Mouse (Mus musculus): Measurements from ENCODE around the gene Mrps2. TPM values are rescaled to one million over a fixed set of nuclear protein-coding genes. Genes with fewer than 3 reads are reported as not detected.
A peak's percentile ranks its signal among the peaks of the same experiment; 100 is the strongest.
"Not testable (repeated sequence)": the region's sequence is repeated elsewhere in the genome, so short reads cannot be mapped to it uniquely, and the experiment has no call there.

Gene Mrps2
- polyA plus RNA-seq, 1 experiment from 2014 or later, result 49.6 TPM

DNA sequence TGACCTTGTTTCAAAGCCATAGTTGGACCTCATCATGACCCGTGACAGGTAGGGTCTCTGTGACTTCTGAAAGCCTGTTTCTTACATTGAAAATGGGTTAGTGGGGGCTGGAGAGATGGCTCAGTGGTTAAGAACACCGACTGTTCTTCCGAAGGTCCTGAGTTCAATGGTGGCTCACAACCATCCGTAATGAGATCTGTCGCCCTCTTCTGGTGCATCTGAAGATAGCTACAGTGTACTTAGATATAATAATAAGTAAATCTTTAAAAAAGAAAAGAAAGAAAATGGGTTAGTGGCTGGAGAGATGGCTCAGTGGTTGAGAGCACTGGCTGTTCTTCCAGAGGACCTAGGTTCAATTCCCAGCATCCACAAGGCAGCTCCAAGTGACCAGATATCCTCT, 43.7 kb downstream of the Mrps2 start:
- not testable (repeated sequence) for H3K4me2 ChIP-seq (replicated peaks); H3K27me3 ChIP-seq; H3K9ac ChIP-seq (replicated peaks); ATAC-seq (replicated peaks); H3K9me3 ChIP-seq; H3K36me3 ChIP-seq; H3K4me3 ChIP-seq; H3K27ac ChIP-seq (replicated peaks)
- WGBS, result 51% methylated on average over 5 of the region's 5 CpGs
- H3K4me1 ChIP-seq, result peaks cover 35% of the 10 kb centered on the region

DNA sequence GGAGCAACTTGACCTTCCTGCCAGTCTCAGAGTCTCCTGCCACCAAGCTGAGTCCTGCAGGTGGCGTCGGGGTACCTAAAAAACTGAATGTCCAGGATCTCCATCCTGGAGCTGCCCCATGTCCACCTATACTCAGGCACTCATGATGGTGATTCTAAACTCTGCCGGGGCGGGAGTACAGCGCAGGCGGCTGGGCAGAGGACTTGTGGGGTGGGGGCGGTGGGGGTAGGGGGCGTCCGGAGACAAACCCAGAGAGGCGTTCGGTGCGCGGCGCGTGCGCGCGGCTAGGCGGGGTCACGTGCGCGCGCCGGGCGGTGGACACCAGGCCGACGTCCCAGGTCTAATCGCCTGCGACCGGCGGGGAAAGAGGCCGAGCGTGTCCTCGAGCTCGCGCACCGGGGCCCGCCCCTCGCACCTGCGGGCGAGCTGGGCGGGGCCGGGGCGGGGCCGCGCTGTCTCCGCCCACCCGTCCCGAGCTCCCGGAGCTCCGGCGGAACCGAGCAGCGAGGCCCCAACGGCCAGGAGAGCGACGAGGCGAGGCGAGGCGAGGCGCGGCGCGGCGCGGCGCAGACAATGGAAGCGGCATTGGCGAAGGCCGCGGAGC, 45.0 kb downstream of the Mrps2 start, which contains the start of gene Ralgds:
TSS of gene Ralgds (plus strand) at position 328 of the 604 bp plus-strand sequence.
- H3K36me3 ChIP-seq, result no peaks in the 10 kb centered on the region
- peak within 1 kb of the TSS; percentile 90 for H3K27ac ChIP-seq (replicated peaks)
- no peaks in the 10 kb centered on the region for H3K27me3 ChIP-seq
- no peaks in the 10 kb centered on the region for H3K9me3 ChIP-seq
- peak within 1 kb of the TSS; percentile 62 for H3K4me2 ChIP-seq (replicated peaks)
- peak; percentile 66 for ATAC-seq (replicated peaks)
- H3K9ac ChIP-seq (replicated peaks), result peak within 1 kb of the TSS; percentile 97
- H3K4me1 ChIP-seq, result peaks cover 46% of the 10 kb centered on the region
- peak within 1 kb of the TSS; percentile 95 for H3K4me3 ChIP-seq
- WGBS, result 0% methylated on average over 71 of the region's 71 CpGs

DNA sequence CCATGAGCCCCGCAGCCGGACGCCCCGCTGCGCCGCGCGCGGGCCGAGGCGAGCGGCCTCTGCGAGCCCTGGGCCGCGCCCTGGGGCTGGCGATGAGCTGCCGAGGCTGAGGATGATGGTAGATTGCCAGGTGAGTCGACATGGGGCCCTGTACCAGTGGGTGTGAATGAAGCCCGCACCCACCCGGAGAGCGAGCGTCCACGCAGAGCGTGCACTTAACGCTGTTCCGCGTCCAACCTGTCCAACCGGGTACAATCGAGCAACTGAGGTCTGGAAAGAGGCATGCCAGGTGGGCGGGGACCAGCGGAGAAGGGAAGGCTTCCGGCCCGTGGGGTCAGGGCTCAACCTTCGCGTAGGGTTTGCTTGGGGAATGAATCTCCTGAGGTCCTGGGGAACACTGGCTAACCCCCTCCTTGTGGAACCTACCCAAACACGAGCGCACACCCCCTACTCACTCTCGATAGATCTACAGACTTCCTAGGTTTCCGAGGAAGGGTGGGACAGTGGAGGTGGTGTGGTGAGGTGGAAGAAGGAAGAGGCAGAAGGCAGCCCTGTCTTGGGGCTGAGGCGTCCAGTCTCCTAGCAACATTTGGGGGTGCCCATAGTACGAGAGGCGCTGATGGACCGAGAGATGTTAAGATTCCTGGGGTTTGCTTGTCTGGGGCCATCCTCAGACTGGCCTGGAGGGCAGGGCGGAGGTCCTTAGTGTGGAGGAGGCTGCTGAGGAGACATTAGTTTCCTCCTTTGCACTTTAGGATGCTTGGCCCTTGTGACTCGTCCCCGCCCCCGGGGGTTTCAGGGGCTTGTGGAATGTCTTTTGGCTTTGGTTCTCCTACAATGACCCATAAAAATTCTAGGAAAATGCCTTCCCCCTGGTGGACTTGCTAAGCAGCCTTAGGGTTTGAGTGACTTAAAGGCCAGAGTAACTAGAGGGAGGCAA, 45.8 kb downstream of the Mrps2 start:
- Histone ChIP-seq H3K27me3 (no peaks in the 10 kb centered on the region), H3K9me3 (no peaks in the 10 kb centered on the region), H3K27ac (replicated peaks) (peak overlapping the region; percentile 90), H3K4me3 (peak overlapping the region; percentile 95), H3K4me2 (replicated peaks) (peak overlapping the region; percentile 62), H3K9ac (replicated peaks) (peak overlapping the region; percentile 97), H3K36me3 (no peaks in the 10 kb centered on the region), H3K4me1 (peaks cover 54% of the 10 kb centered on the region)
- 6% methylated on average over 47 of the region's 47 CpGs for WGBS
- peak; percentile 49 for ATAC-seq (replicated peaks)

DNA sequence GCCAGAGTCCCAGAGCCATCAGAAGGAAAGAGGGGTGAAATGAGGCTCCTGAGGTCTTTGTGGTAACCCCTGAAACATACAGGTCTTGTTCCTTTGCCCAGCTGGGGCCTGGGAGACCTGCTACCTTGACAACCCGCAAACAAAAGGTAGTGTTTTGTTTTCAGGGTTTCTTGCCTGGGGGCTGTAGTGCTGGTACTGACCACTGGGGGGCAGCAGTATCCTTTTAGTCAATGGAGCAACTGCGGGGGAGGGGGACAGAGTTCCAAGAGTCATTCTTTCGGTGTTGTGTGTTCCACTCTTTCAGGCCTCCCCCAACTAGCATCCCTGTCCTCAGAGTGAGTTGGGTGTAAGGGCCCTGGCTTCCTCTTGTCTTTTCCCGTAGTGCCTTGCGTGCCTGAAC, 46.6 kb downstream of the Mrps2 start:
- H3K36me3 ChIP-seq, result no peaks in the 10 kb centered on the region
- H3K9me3 ChIP-seq, result no peaks in the 10 kb centered on the region
- H3K4me1 ChIP-seq, result peaks cover 55% of the 10 kb centered on the region
- no peak for ATAC-seq (replicated peaks)
- H3K27ac ChIP-seq (replicated peaks), result peak overlapping the region; percentile 90
- H3K4me2 ChIP-seq (replicated peaks), result peak overlapping the region; percentile 62
- peak overlapping the region; percentile 95 for H3K4me3 ChIP-seq
- H3K9ac ChIP-seq (replicated peaks), result peak overlapping the region; percentile 97
- no peaks in the 10 kb centered on the region for H3K27me3 ChIP-seq
- 25% methylated on average over 5 of the region's 5 CpGs for WGBS

DNA sequence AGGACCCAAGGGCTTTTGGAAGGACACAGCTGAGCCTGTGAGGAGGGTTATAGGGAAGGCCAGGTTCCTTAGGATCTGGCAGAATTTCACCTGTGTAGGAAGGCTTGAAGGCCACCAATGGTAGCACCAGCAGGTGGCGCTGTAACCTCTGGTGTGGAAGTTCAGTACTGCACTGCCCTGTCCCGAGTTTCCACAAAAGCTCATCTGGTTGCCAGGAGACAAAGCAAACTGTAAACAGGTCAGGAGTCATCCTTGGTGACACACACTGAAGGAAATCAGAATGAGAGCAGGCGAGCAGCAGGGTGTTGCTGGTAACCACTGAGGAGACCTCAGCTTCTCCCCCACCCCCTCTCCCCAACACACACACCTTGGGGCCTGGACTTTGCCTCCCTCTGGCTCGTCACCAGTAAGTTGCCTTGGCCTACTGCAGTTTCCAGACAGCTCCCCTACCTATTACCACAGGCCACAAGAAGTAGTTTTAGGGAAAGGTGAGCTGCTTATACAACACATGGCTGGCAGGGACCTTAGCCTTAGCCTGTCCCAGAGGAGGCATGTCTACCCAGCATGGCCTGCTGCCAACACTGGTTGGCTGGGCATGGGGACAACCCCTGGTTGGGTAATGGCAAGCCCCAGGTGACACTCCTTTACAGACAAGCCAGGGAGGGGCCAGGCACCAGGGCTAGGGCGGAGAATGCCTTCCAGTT, 49.5 kb downstream of the Mrps2 start:
- peaks cover 78% of the 10 kb centered on the region for H3K4me1 ChIP-seq
- H3K27ac ChIP-seq (replicated peaks), result peak overlapping the region; percentile 62
- ATAC-seq (replicated peaks), result no peak
- H3K9ac ChIP-seq (replicated peaks), result no peak overlapping the region
- peaks cover 4% of the 10 kb centered on the region; the same call in 1 of the 2 replicates for H3K36me3 ChIP-seq
- 45% methylated on average over 5 of the region's 5 CpGs for WGBS
- H3K4me3 ChIP-seq, result no peak overlapping the region
- no peaks in the 10 kb centered on the region for H3K27me3 ChIP-seq
- no peak overlapping the region for H3K4me2 ChIP-seq (replicated peaks)
- H3K9me3 ChIP-seq, result no peaks in the 10 kb centered on the region

DNA sequence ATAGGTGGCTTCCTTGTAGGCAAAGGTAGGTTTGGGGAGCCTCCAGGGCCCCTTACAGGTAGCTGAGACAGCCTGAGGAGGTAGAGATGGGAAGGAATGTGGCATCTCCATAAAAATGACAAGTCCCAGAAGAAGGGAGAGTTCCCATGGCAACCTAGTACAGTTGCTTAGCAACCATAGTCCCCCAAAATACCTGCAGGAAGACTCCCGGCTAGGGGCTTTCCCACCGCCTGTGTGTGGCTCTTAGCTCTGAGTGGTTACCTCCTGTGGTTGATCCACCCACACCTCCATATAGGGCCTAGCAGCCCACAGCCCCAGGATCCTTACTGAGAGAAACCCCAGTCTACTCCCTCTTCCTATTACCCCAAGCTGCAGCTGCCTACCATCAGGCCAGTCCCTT, 50.4 kb downstream of the Mrps2 start:
- H3K36me3 ChIP-seq, result peaks cover 5% of the 10 kb centered on the region; the same call in 1 of the 2 replicates
- H3K9ac ChIP-seq (replicated peaks), result no peak overlapping the region
- H3K27ac ChIP-seq (replicated peaks), result peak overlapping the region; percentile 62
- WGBS, result 23% methylated on average over 2 of the region's 2 CpGs
- H3K9me3 ChIP-seq, result no peaks in the 10 kb centered on the region
- peak; percentile 24; the same call in 1 of the 2 replicates for ATAC-seq (replicated peaks)
- 0 out of 2 replicates have a peak overlapping the region, but pooled peaks have one; percentile 13 for H3K4me2 ChIP-seq (replicated peaks)
- H3K4me1 ChIP-seq, result peaks cover 76% of the 10 kb centered on the region
- no peak overlapping the region for H3K4me3 ChIP-seq
- no peaks in the 10 kb centered on the region for H3K27me3 ChIP-seq

DNA sequence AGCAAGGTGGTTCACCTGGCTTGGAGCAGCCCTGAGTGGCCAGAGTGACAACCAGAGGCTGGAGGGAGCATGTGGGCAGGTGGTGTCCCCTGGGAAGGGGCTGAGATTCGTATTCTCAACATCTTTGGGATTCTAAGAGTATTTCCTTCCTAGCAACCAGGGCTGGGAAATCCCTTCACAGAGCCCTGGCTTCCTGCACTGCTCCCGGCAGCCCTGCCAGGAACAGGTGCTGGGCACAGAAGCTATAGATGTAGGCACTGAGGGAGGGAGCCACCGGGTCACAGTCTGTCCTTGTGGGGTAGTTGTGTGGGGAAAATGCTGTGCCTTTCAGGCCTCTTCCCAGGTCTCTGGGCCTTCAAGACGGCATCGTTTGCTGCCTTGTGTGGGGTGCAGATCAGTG, 52.7 kb downstream of the Mrps2 start:
- no peak overlapping the region for H3K4me2 ChIP-seq (replicated peaks)
- no peaks in the 10 kb centered on the region for H3K27me3 ChIP-seq
- H3K4me1 ChIP-seq, result peaks cover 80% of the 10 kb centered on the region
- ATAC-seq (replicated peaks), result no peak
- H3K36me3 ChIP-seq, result peaks cover 5% of the 10 kb centered on the region; the same call in 1 of the 2 replicates
- no peak overlapping the region for H3K27ac ChIP-seq (replicated peaks)
- 67% methylated on average over 5 of the region's 5 CpGs for WGBS
- H3K9ac ChIP-seq (replicated peaks), result no peak overlapping the region
- H3K9me3 ChIP-seq, result no peaks in the 10 kb centered on the region
- no peak overlapping the region for H3K4me3 ChIP-seq

Other genes with a start within 250 kb of the Mrps2 start
- gene Ppp1r26, start 21.3 kb upstream of the Mrps2 start, polyA plus RNA-seq (2015; fragmentation: Nextera tagmentation; extraction: Ambion mirVana), result 8.6 and 9.3 TPM in 2 replicates
- 1.1 and 3.2 TPM in 2 replicates for gene 1700007K13Rik, start 1.7 kb upstream of the Mrps2 start, polyA plus RNA-seq (2015; fragmentation: Nextera tagmentation; extraction: Ambion mirVana)
- 0.50 and 0.68 TPM in 2 replicates for gene Gbgt1, start 28.8 kb downstream of the Mrps2 start, polyA plus RNA-seq (2015; fragmentation: Nextera tagmentation; extraction: Ambion mirVana)
- gene Gm10134, start 38.0 kb downstream of the Mrps2 start, polyA plus RNA-seq (2015; fragmentation: Nextera tagmentation; extraction: Ambion mirVana), result 0.60 and 0.92 TPM in 2 replicates
- gene Ralgds, start 45.1 kb downstream of the Mrps2 start, polyA plus RNA-seq (2015; fragmentation: Nextera tagmentation; extraction: Ambion mirVana), result 84.6 and 87.8 TPM in 2 replicates
- gene Cel, start 95.3 kb downstream of the Mrps2 start, polyA plus RNA-seq (2015; fragmentation: Nextera tagmentation; extraction: Ambion mirVana), result 0.10 TPM in 1 of 2 replicates, not detected in the other
- 41.8 and 42.3 TPM in 2 replicates for gene Gtf3c5, start 115.7 kb downstream of the Mrps2 start, polyA plus RNA-seq (2015; fragmentation: Nextera tagmentation; extraction: Ambion mirVana)
- not detected in 2 replicates for gene Gfi1b, start 153.9 kb downstream of the Mrps2 start, polyA plus RNA-seq (2015; fragmentation: Nextera tagmentation; extraction: Ambion mirVana)
- gene Tsc1, start 173.2 kb downstream of the Mrps2 start, polyA plus RNA-seq (2015; fragmentation: Nextera tagmentation; extraction: Ambion mirVana), result 35.8 and 38.4 TPM in 2 replicates
- gene Spaca9, start 231.7 kb downstream of the Mrps2 start, polyA plus RNA-seq (2015; fragmentation: Nextera tagmentation; extraction: Ambion mirVana), result 1.5 and 1.8 TPM in 2 replicates
- 0.92 and 1.7 TPM in 2 replicates for gene Ak8, start 232.1 kb downstream of the Mrps2 start, polyA plus RNA-seq (2015; fragmentation: Nextera tagmentation; extraction: Ambion mirVana)

All from forebrain, embryonic 15.5 days (tissue).